Mouse (Mus musculus) cerebellum, postnatal 14 days (tissue): ENCODE data around the gene Tns1.
"Not testable (repeated sequence)": the region's sequence is repeated elsewhere in the genome, so short reads cannot be mapped to it uniquely, and the experiment has no call there.

Experiments used
- DNase-seq, 2 experiments: peaks; one replicate each; pipeline ENCODE4 v3.0.0; 2021; ENCODE audit warnings: mixed read lengths in 2 of 2

The Tns1 gene

DNA sequence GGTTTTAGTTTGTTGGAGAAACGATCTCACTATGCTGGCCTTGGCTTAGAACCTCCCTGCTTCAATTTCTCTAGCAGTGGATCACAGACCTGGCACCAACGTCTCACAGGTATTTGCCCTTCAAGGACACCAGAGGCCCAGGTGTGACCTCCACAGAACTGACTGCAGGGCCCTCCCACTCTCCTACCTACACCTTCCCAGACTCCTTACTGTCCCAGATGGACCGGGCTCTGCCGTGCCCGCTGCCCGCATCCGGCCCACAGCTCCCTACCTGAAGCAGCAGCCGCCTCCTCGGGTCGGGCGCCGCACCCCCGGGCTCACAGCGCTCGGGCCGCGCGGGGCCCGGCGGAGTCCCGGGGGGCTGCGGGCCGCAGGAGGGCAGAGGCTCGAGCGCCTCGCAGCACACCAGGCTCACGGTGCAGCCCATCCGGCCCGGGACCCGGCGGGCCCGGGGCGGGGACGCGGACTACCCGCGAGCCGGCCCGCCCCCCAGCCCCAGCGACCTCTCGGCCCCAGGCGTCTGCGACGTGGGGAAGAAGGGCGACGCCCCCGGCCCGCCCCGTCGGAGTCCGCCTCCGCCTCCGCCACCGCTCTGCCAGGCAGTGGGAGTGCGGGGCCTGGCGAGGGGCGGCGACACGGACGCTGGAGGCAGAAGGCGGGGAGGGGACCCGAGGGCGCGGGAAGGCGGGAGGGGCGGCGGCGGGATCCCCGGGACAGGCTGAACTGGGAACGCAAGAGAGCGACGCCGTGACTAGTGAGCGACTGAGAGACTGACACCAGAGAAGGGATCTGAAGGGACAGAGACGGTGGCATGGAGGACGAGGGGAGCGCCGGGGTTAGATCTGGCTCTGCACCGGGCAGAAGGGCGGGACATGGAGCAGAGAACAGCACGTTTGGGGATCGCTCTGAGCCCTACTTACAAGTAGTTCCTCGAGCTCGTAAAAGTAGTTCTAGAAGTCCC is at the start of gene Tns1:
Gene Tns1, minus strand, starts transcription at position 429 of the 961 bp plus-strand sequence.
- no peak for DNase-seq

DNA sequence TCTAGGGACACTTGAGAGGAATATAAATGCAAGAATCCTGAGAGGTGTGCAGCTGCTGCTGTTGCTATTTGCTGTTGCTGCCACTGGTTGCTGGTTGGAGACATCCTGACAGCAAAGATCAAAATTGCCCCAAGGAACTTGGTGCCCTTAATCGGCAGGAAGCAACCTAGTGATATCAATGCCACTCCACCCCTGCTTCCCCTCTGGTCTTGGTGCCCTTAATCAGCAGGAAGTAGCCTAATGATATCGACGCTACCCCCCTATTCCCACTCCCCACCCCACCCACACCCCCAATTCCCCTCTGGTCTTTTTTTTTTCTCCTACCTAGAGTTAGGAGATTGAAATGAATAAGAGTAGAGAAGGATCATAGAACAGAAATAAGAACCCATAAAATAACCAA is 48.5 kb upstream of the Tns1 start:
- no peak for DNase-seq

DNA sequence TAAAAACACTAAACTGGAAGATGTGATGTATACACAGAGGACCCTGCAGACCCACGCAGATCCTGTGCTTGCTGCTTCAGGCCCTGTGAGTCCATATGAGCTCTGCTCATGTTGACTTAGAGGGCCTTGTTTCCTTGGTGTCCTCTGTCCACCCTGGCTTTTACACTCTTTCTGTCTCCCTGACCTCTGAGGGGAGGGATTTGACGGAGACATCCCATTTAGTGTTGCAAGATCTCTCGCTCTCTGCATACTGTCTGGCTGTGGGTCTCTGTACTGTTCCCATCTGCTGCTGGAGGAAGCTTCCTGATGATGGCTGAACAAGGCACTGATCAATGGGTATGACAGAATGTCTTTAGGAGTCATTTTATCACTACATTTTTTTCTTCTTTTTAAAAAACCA is 45.5 kb upstream of the Tns1 start:
- DNase-seq: no peak

DNA sequence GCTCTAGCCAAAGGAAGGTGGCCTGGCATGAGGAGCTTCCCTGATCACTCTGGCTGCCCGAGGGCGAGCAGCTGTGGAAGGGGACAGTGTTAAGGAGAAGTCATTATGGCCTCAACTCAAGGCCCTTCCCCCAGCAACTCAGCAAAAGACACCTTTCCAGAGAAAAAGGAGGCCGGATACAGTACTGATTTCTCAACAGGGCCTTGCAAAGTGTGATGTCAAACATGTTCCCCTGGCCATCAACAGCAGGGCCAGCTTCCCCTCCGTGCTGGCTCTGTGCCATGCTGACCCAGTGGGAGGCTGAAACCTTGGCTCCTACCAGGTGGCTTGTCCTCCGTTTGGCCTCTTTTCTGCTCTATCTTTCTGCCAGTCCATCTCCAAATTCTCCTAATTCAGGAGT is 42.9 kb upstream of the Tns1 start:
- DNase-seq: peak; percentile 31 to 38

DNA sequence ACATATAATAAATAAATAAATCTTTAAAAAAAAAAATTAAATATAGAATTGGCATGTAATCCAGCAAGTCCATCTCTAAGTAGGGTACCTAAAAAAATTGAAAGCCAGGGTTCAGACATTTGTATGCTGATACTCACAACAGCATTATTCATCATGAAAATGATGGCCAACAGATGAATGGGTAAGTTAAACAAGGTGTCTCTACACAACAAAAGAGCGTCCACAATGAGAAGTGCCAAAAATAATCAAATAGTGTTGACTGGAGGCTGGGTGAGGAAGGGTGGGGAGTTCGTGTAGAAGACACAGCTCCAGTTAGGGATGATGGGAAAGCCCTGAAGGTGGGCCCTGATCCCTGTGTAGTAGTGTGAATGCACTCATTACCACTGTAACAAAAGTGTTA is 35.8 kb upstream of the Tns1 start:
- DNase-seq: no peak

DNA sequence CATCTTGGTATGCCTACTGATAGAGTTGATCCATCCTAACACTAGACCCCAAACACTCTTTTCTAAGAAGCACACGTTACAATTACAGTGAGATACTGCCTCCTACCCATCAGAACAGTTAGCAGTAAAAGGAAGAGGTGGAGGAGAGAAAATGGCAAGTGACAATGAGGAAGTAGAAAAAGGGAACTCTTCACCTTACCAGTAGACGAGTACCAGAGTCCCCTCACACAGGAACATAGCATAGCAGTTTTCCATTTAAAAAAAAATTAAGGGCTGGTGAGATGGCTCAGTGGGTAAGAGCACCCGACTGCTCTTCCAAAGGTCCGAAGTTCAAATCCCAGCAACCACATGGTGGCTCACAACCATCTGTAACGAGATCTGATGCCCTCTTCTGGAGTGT is 35.4 kb upstream of the Tns1 start:
- not testable (repeated sequence) for DNase-seq

DNA sequence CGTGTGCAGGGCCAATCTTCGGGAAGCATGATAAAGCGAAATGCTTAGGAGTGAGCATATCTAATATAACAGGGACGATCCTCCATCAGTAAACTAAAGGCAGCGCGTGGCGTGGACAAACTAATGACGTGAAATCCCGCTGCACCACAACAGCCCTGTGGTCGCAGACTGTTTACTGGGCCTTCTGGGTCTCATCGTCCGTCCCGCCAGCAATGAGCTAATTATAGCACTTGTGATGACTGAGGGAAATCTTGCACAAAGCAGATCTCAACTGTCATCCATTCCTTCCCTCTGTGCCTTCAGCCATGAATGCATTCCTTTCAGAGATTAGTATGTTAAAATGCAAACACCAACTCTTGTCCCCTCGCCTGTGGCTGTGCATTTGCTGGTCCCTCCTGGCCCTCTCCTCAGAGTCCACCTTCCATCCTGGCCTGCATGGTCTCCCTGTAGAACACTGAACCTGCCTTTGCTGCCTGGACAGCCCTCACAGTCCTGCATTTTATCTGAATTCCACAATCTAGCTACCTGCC is 32.2 kb upstream of the Tns1 start:
- DNase-seq: no peak

DNA sequence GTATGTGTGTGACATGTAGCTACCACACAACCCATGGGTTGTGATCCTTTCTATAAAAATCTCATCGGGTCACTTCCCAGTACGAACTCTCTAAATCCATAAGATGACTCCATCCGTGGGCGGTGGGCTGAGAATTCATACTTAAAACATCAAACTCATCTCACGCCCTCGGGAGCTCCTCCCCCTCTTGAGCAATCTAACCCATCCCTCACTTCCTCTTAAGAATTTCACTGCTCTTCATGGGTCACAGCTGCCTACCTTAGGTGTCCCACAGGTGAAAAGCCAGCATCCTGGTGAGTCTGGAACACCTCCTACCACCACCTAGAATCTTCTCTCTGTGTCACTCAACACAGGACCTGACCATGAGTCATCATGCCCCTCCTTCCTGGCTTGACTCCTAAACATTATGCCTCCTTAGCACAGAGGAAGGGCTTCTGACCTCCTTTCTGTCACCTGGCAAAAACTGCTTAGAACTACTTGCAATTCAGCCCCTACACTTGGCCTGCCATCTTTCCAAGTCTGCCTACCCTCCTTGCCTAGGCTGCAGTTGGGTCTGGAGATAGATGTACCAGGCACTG is 31.3 kb upstream of the Tns1 start:
- DNase-seq: no peak

DNA sequence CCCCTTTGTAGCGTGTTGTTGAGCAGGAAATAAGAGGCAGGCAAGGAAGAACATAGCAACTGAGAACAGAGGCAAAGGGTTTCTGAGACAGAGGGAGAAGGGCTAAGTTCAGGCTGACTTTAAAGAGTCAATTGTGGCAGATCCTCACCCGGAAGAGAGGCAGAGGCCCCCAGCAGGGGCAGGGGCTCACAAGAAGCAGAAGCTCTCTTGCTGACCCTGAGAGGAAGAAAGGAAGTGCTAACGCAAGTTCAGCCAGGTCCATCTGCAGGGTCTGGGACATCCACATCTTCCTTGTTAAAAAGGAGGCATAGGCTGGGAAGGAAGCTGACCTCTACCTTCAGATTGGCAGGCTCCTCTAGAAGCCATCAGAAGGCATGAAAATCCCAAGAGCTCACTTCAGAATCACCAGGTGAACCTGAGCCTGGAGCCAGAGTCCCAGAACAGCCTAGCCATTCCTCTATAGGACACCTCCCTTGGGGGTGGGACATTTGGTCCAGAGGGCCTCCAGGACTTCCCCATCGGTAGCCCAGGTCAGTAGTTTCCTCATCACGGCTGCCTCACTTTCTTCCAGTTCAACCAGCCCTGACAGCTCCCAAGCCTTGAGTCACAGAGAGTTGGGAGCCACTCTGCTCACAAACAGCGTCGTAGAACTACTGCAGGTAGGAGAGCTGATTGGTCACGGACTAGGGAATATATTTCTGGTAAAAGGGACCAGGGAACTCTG is 29.4 kb upstream of the Tns1 start, which contains the start of gene Cxcr2:
Gene Cxcr2, plus strand, starts transcription at position 529 of the 724 bp plus-strand sequence.
- DNase-seq: no peak

DNA sequence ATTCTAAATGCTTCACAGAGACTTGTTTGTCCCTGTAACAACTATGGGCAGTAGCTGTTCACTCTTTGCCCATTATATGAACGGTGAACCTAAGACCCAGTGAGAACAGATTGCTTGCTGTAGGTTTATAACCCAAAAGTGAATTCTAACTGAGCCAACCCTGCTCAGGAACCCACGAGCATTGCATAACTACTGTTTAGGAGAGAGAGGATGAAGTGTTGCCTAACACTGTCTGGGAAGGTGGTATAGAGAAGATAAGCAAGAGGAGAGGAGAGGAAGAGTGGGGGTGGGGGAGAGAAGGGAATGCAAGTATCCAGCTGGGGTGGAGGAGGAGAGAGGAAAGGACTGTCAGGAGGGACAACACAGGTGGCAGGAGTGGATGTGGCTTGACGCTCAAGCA is 26.8 kb upstream of the Tns1 start:
- no peak for DNase-seq

DNA sequence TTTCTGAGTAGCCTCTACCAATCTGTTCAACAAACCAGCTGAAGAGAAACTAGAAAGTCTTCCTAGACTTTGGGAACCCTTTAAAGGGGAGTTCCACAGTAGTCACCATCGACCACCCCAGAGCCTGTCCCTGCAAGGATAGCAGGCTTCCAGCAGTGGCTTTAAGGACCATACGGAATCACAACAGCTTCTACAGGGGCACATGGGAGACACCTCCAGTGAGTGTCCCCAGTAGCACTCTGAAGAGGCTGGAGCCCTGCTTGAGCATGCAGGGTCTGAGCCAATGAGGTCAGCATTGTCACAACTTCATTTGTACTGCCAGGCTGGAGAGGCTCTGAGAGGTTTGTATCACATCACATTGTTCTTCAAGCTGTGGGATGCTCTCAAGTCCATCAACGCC is 25.9 kb upstream of the Tns1 start:
- DNase-seq: no peak

DNA sequence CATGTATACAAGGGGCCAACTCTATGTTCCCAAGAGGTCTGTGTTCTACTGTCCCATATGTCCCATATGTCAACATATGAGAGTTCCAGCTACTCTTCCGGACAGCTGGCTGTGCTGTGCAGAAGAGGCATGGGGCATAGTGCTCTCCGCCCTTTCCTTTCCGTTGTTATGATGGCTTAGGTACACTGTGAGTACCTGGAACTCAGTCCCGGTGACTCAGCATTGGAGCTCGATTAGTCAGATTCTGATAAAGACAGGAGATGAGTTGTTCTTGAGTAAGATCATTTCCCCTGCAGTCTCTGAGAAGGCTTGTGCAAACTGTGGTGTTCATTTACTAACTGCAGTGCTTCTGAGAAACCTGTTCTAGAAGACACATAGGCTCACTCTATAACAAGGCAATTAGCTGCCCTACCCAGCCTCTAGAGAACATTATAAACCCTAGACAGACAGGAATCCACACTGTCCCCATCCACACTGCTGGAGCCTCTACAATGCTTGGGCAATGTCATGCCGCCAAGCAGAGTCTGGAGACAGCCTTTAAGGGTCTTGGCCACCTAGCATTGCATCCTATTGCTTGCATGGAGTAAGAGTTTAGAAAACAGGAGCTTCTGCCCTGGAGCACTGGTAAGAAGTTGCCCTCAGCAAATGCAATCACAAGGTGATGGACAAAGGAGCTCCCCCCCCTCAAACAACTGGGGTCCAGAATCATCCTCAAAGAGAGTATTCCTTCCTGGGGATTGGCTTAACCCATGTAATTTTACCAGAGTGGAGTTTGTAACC is 25.0 kb upstream of the Tns1 start:
- no peak for DNase-seq

DNA sequence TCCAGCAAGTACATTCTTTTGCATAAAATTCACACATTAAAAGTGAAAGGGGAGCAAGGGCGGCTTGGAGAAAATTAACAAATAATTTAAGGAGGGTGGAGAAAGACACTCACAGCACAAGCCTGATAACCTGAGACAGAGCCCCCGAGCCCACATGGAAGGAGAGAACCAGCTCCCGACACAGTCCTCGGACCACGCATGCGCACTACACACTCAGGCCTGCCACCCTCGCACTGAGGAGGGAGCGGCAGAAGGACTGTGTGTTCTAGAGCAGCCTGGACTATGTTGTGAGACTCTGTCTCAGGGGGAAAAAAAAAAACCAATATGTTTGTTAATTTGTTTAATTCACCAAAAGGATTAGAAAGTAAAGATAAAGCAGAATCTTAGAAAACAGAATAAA is 17.5 kb upstream of the Tns1 start:
- no peak for DNase-seq

DNA sequence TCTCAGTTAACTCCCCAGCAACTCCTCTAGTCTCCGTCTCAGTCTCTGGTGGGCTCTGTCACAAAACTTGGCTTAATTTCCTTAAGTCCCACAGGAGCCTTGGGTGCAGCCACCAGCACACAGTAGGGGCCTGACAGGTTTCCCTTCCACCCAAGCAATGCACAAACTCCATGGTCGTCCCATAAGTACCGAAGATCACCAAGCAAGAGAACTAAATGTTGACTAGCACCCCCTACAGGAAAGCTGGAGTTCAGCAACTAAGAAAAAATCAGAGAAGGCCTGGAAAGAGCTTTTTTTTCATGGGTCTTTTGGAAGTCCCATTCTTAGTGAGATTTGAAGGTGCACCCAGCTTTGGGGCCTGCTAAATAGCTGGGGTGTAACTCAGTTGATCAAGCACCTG is 15.2 kb upstream of the Tns1 start:
- no peak for DNase-seq

DNA sequence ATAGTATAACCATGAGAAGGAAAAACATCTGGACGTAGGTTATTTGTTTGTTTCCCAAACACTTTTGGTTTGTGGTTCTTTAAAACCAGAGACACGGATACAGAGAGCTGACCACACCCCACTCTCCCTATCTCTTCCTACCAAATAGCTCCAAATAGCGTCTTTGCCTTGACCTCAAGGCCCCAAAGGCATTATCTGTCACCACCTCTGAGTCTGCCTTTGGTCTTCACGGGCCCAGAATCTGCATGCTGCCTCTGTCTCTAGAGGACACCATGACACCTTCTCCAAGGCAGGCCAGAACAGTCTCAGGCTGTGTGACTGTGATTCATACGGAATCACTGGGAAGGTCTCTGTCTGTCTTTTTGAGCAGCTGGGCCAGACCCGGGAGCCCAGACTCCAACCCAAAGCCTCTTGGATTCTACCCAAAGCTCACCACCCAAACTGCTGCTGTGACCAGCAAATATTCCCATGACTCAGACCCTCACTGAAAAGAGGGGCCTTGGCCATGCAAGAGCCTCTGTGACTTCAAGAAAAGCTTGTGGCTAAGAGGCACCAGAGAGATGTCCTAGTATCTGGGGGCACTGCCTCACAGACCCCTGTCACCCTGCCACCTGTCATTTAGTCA is 11.2 kb upstream of the Tns1 start:
- no peak for DNase-seq

DNA sequence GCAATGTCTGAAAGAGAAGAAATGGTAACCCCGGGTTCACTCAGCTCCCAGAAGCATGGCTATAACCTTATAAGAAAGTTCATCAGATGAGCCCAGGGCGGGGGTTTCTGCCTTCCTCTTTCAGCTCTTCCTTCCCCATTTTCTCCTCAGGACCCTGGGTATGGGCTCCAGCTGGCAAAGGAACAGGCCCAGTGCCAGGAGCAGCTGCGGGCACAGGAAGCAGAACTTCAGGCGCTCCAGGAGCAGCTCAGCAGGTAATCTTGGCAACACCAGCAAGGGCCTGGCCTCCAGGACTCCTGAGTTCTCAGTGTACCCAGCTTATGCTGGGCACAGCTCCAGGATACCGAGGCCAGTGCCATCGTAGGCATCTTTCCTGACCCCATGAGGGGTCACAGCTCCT is 9.7 kb upstream of the Tns1 start:
- no peak for DNase-seq

DNA sequence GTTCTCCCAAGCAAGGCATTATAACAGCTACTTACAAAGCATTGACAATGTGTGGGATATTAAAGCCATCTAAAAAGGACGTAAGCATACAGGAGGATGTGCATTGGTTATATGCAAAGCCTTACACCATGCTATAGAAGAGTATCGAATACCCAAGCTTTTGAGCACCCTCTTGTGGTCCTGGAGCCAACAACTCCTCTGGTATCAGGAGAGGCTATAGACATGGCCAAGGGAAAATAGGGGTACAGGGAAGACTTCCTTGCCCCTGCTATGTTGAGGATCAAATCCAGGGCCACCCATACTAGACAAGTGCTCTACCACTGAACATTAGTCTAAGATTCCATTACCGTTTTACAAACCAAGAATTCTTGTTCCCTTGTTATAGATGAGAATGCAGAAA is 7.8 kb upstream of the Tns1 start:
- DNase-seq: no peak

DNA sequence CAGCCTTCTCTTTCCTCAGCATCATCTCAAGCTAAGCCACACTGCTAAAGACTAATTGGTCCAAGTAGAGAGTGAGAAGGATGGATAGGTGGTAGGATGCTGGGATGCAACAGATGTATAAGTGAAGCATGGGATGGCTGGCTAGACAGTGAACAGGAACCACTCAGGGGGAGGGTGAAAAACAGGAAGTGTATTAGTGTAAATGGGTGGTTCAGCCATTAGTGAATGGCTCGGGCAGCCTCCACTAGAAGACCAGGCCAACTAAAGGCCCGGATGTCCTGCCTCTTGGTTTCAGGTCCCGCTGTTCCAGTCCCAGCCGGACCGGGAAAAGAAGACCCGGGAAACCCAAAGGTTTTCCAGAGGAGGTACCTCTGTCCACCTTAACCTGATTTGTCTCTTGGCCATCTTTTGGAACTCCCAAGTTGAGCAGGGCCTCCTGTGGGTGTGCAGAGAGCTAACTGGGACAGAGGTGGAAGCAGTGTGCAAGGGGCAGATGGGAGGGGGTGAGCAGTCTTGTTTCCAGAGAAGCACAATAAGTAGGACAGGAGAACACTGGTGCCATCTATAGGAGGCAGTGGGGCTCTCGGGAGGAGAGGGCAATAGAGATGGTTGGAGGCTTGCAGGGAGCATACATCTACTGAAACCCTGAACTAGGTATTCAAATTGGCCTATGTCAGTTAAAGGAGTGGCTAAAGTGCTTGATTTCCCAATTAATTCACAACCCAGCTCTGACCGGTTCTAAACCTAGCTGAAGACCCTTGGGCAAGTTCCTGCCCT is 6.8 kb upstream of the Tns1 start:
- no peak for DNase-seq

DNA sequence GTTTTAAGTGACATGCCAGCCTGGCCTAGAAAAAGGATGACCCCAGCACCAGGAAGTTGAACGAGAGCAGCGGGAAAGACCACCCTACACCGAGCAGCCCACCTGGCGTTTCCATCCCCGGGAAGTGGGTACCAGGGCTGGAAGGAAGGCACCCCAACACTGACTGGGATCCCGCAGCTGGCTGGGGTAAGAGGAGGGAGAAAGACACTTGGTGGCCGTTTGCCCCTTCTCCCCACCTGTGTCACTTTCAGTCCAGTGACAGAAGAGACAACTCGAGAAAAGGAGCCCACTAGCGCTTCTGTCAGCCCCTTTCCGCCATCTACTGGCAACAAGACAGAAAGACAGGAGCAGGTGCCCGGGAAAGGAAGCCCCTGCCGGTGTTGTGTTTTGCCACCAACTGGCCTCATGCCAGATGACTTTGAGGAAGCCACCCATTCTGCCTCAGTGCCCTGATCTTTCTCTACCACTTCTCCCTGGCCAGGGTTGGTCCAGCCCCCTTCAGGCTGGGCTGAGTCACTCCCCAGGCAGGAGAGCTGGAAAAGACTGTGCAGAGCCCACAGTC is 823 bp upstream of the Tns1 start, which contains the start of gene Rufy4:
Gene Rufy4, plus strand, starts transcription at position 551 of the 562 bp plus-strand sequence.
- peak; percentile 81 to 84 for DNase-seq

DNA sequence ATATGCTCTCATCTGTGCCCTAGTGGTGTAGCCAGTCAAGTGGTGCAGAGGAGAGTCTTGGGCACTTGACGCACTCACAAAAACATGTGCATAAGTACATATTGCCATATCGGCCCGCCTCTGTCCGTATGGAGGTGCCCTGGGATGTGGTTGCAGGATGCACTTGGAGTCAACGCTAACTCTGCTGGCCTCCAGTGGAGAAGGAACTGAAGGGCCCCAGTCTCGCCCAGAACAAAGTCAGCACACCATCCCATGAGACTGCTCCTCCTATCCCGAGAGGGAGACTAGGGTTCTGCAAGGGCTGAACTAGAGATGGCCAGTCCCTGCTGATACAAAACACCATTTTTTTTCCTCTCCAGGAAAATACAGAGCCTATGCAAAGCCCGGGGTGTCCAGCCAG is 1.0 kb downstream of the Tns1 start:
- DNase-seq: no peak
